Mouse (Mus musculus) CH12.LX (cell line): Measurements from ENCODE around the gene Gtf2h2. TPM values are rescaled to one million over a fixed set of nuclear protein-coding genes. Genes with fewer than 3 reads are reported as not detected.

ENCODE experiments used
- DNase-seq: peaks from one replicate; pipeline ENCODE4 v3.0.0-alpha.2; 2013; ENCODE audit errors: extremely low read depth
- H3K27ac ChIP-seq: 2 replicates; pipeline ENCODE4 v1.5.1; 2012; ENCODE audit warnings: low read depth, mild to moderate bottlenecking, control low read depth, moderate library complexity; ENCODE audit not compliant: insufficient read depth
- H3K27me3 ChIP-seq: replicated peaks from 2 replicates; pipeline ENCODE3; 2012; ENCODE audit warnings: inconsistent platforms
- H3K36me3 ChIP-seq, 2 experiments: replicated peaks in 1 of 2; 2 replicates each; pipeline versions ENCODE3 to v1.6.1; 2012; ENCODE audit warnings: inconsistent platforms in 1 of 2, low read length in 1 of 2, mild to moderate bottlenecking in 1 of 2, mixed read lengths in 1 of 2, moderate library complexity in 1 of 2; ENCODE audit not compliant: control insufficient read depth in 1 of 2, insufficient read depth in 1 of 2
- H3K4me1 ChIP-seq, 2 experiments: 2 replicates each; pipeline ENCODE4 v1.6.1; 2012; ENCODE audit warnings: inconsistent platforms in 1 of 2, moderate library complexity in 1 of 2; ENCODE audit not compliant: insufficient read depth in 2 of 2, control insufficient read depth in 1 of 2
- H3K4me2 ChIP-seq: 2 replicates; pipeline ENCODE4 v1.6.1; 2012; ENCODE audit warnings: low read depth, mild to moderate bottlenecking, control low read depth; ENCODE audit not compliant: poor library complexity, insufficient read depth, severe bottlenecking
- H3K4me3 ChIP-seq, 3 experiments: fragments of 150-350 bp in 1 of 3; sonication (generic) in 1 of 3; replicated peaks in 1 of 3; 2 replicates each; pipeline versions ENCODE3 to v1.5.1; 2011 to 2012; ENCODE audit warnings: low read depth in 2 of 3, low read length in 2 of 3, mild to moderate bottlenecking in 2 of 3, moderate library complexity in 2 of 3, control low read depth in 1 of 3, improper control_type of control experiment in 1 of 3, inconsistent platforms in 1 of 3, mixed read lengths in 1 of 3; ENCODE audit not compliant: poor library complexity in 1 of 3
- H3K79me2 ChIP-seq: replicated peaks from 2 replicates; pipeline ENCODE4 v1.6.1; 2012; ENCODE audit warnings: mild to moderate bottlenecking, moderate library complexity; ENCODE audit not compliant: control insufficient read depth, poor library complexity, insufficient read depth, severe bottlenecking; ENCODE audit errors: extremely low read depth
- H3K9ac ChIP-seq: 2 replicates; pipeline ENCODE4 v1.6.1; 2012; ENCODE audit warnings: low read depth, mild to moderate bottlenecking, control low read depth, moderate library complexity; ENCODE audit not compliant: insufficient read depth
- H3K9me3 ChIP-seq: replicated peaks from 2 replicates; pipeline ENCODE3; 2012; ENCODE audit warnings: low read length, inconsistent platforms, mixed read lengths
- BHLHE40 ChIP-seq: IDR thresholded peaks from 2 replicates; pipeline ENCODE4 v1.6.1; 2011; ENCODE audit warnings: mild to moderate bottlenecking, low read depth, low read length, improper control_type of control experiment
- CHD1 ChIP-seq: IDR thresholded peaks from 2 replicates; pipeline ENCODE4 v1.6.1; 2012; ENCODE audit warnings: low read depth, low read length, improper control_type of control experiment, inconsistent platforms
- CHD2 ChIP-seq: IDR thresholded peaks from 2 replicates; pipeline ENCODE4 v1.6.1; 2011; ENCODE audit warnings: low read length, improper control_type of control experiment
- CTCF ChIP-seq, 2 experiments: IDR thresholded peaks in 1 of 2; conservative IDR thresholded peaks in 1 of 2; 2 replicates each; pipeline ENCODE4 v1.5.1; 2011 to 2012; ENCODE audit warnings: low read depth in 2 of 2, low read length in 2 of 2, improper control_type of control experiment in 1 of 2, inconsistent platforms in 1 of 2, mild to moderate bottlenecking in 1 of 2, moderate library complexity in 1 of 2
- E2F4 ChIP-seq: IDR thresholded peaks from 2 replicates; pipeline ENCODE4 v1.6.1; 2011; ENCODE audit warnings: low read depth, low read length, improper control_type of control experiment; ENCODE audit not compliant: insufficient replicate concordance
- ELF1 ChIP-seq: IDR thresholded peaks from 2 replicates; pipeline ENCODE4 v1.6.1; 2014; ENCODE audit warnings: low read depth, mild to moderate bottlenecking, inconsistent platforms, low read length, improper control_type of control experiment
- EP300 ChIP-seq: IDR thresholded peaks from 2 replicates; pipeline ENCODE4 v1.6.1; 2011; ENCODE audit warnings: low read length, improper control_type of control experiment
- ETS1 ChIP-seq: conservative IDR thresholded peaks from 2 replicates; pipeline ENCODE4 v1.6.1; 2012; ENCODE audit warnings: low read depth, mild to moderate bottlenecking, inconsistent platforms, low read length, improper control_type of control experiment, moderate library complexity
- GABPA ChIP-seq: IDR thresholded peaks from 2 replicates; pipeline ENCODE4 v1.6.1; 2012; ENCODE audit warnings: low read depth, low read length, improper control_type of control experiment, inconsistent platforms; ENCODE audit not compliant: insufficient replicate concordance
- HCFC1 ChIP-seq: IDR thresholded peaks from 2 replicates; pipeline ENCODE4 v1.6.1; 2012; ENCODE audit warnings: low read depth, mild to moderate bottlenecking, inconsistent platforms, low read length, improper control_type of control experiment
- IRF4 ChIP-seq: IDR thresholded peaks from 2 replicates; pipeline ENCODE4 v1.6.1; 2014; ENCODE audit warnings: low read depth, mild to moderate bottlenecking, inconsistent platforms, low read length, improper control_type of control experiment
- JUN ChIP-seq: IDR thresholded peaks from 2 replicates; pipeline ENCODE4 v1.6.1; 2011; ENCODE audit warnings: low read depth, mild to moderate bottlenecking, low read length, improper control_type of control experiment, moderate library complexity; ENCODE audit not compliant: insufficient read depth
- JUND ChIP-seq: conservative IDR thresholded peaks from 2 replicates; pipeline ENCODE4 v1.6.1; 2011; ENCODE audit warnings: low read depth, low read length, improper control_type of control experiment
- KAT2A ChIP-seq: IDR thresholded peaks from 2 replicates; pipeline ENCODE4 v1.6.1; 2012; ENCODE audit warnings: low read length, improper control_type of control experiment, inconsistent platforms; ENCODE audit not compliant: insufficient replicate concordance
- MAFK ChIP-seq: IDR thresholded peaks from 2 replicates; pipeline ENCODE4 v1.6.1; 2011; ENCODE audit warnings: low read length, improper control_type of control experiment; ENCODE audit not compliant: insufficient replicate concordance
- MAX ChIP-seq: IDR thresholded peaks from 2 replicates; pipeline ENCODE4 v1.6.1; 2011; ENCODE audit warnings: low read length, improper control_type of control experiment
- MAZ ChIP-seq: IDR thresholded peaks from 2 replicates; pipeline ENCODE4 v1.6.1; 2012; ENCODE audit warnings: low read depth, mild to moderate bottlenecking, inconsistent platforms, low read length, improper control_type of control experiment, moderate library complexity
- MEF2A ChIP-seq: IDR thresholded peaks from 2 replicates; pipeline ENCODE4 v1.6.1; 2014; ENCODE audit warnings: low read depth, mild to moderate bottlenecking, inconsistent platforms, low read length, improper control_type of control experiment, borderline replicate concordance
- MXI1 ChIP-seq: IDR thresholded peaks from 2 replicates; pipeline ENCODE4 v1.6.1; 2011; ENCODE audit warnings: mild to moderate bottlenecking, low read depth, low read length, improper control_type of control experiment
- MYC ChIP-seq: IDR thresholded peaks from 2 replicates; pipeline ENCODE4 v1.6.1; 2011; ENCODE audit warnings: low read depth, mild to moderate bottlenecking, improper control_type of control experiment, low read length
- NELFE ChIP-seq: IDR thresholded peaks from 2 replicates; pipeline ENCODE4 v1.6.1; 2011; ENCODE audit warnings: low read depth, low read length, improper control_type of control experiment
- NRF1 ChIP-seq: IDR thresholded peaks from 2 replicates; pipeline ENCODE4 v1.6.1; 2014; ENCODE audit warnings: low read depth, mild to moderate bottlenecking, inconsistent platforms, low read length, improper control_type of control experiment, moderate library complexity
- PAX5 ChIP-seq: IDR thresholded peaks from 2 replicates; pipeline ENCODE4 v1.6.1; 2012; ENCODE audit warnings: low read length, inconsistent platforms, mixed read lengths
- POLR2A ChIP-seq: IDR thresholded peaks from 2 replicates; pipeline ENCODE4 v1.6.1; 2011; ENCODE audit warnings: low read depth, mild to moderate bottlenecking, improper control_type of control experiment, low read length
- POLR2AphosphoS2 ChIP-seq: IDR thresholded peaks from 2 replicates; pipeline ENCODE4 v1.6.1; 2011; ENCODE audit warnings: low read depth, low read length, improper control_type of control experiment
- RAD21 ChIP-seq: IDR thresholded peaks from 2 replicates; pipeline ENCODE4 v1.6.1; 2011; ENCODE audit warnings: low read depth, mild to moderate bottlenecking, low read length, improper control_type of control experiment, moderate library complexity
- RCOR1 ChIP-seq: conservative IDR thresholded peaks from 2 replicates; pipeline ENCODE4 v1.6.1; 2012; ENCODE audit warnings: low read depth, mild to moderate bottlenecking, inconsistent platforms, low read length, improper control_type of control experiment
- SIN3A ChIP-seq: IDR thresholded peaks from 2 replicates; pipeline ENCODE4 v1.6.1; 2012; ENCODE audit warnings: low read length, improper control_type of control experiment, inconsistent platforms
- SMC3 ChIP-seq: IDR thresholded peaks from 2 replicates; pipeline ENCODE4 v1.6.1; 2011; ENCODE audit warnings: low read depth, low read length, improper control_type of control experiment
- TBP ChIP-seq: conservative IDR thresholded peaks from 2 replicates; pipeline ENCODE4 v1.6.1; 2011; ENCODE audit warnings: low read depth, low read length, improper control_type of control experiment
- TCF12 ChIP-seq: IDR thresholded peaks from 2 replicates; pipeline ENCODE4 v1.6.1; 2014; ENCODE audit warnings: low read depth, mild to moderate bottlenecking, inconsistent platforms, low read length, improper control_type of control experiment
- UBTF ChIP-seq: IDR thresholded peaks from 2 replicates; pipeline ENCODE4 v1.6.1; 2012; ENCODE audit warnings: low read depth, mild to moderate bottlenecking, inconsistent platforms, low read length, improper control_type of control experiment, moderate library complexity
- USF1 ChIP-seq: IDR thresholded peaks from 2 replicates; pipeline ENCODE4 v1.6.1; 2014; ENCODE audit warnings: low read depth, mild to moderate bottlenecking, inconsistent platforms, low read length, improper control_type of control experiment
- USF2 ChIP-seq: conservative IDR thresholded peaks from 2 replicates; pipeline ENCODE4 v1.6.1; 2011; ENCODE audit warnings: low read depth, low read length, improper control_type of control experiment
- ZC3H11A ChIP-seq: IDR thresholded peaks from 2 replicates; pipeline ENCODE4 v1.6.1; 2012; ENCODE audit warnings: low read depth, mild to moderate bottlenecking, inconsistent platforms, low read length, improper control_type of control experiment
- ZKSCAN1 ChIP-seq: IDR thresholded peaks from 2 replicates; pipeline ENCODE4 v1.6.1; 2012; ENCODE audit warnings: low read depth, inconsistent platforms, low read length, improper control_type of control experiment, borderline replicate concordance
- ZMIZ1 ChIP-seq: IDR thresholded peaks from 2 replicates; pipeline ENCODE4 v1.6.1; 2012; ENCODE audit warnings: low read depth, mild to moderate bottlenecking, inconsistent platforms, low read length, improper control_type of control experiment
- ZNF384 ChIP-seq: IDR thresholded peaks from 2 replicates; pipeline ENCODE4 v1.6.1; 2012; ENCODE audit warnings: low read depth, low read length, improper control_type of control experiment, inconsistent platforms
- dilution Hi-C: fragments of 300-500 bp; cut with MboI; formaldehyde crosslinking; loops from 2 replicates; pipeline ENCODE4 v1.14.3; 2020; ENCODE audit warnings: low sequenced_read_pairs; ENCODE audit not compliant: extremely low pct_unique_long_range_greater_than_20kb, extremely low pct_ligation_motif_present
- in situ Hi-C: fragments of 300-500 bp; cut with MboI; formaldehyde crosslinking; loops from 3 replicates; pipeline ENCODE4 v1.14.3; 2019; ENCODE audit warnings: low sequenced_read_pairs, low pct_ligation_motif_present, low pct_unique_long_range_greater_than_20kb, mixed read lengths
- polyA plus RNA-seq: library from polyadenylated mRNA; unstranded; fragments of >175 nt; gene quantifications from 2 replicates; pipeline ENCODE4 v1.2.1, GENCODE M21; 2012; ENCODE audit warnings: low read depth; ENCODE audit not compliant: insufficient read length
- total RNA-seq, 2 experiments: library from RNA; depleted of rRNA; stranded (reverse); fragments of 300-350 nt in 1 of 2; fragments of >200 nt in 1 of 2; gene quantifications; 2 replicates each; pipeline ENCODE4 v1.2.3; 2012 to 2014

Gtf2h2 gene
- total RNA-seq (2012; rRNA removed) (34.0 and 43.7 TPM in 2 replicates), total RNA-seq (2014; rRNA removed) (87.8 and 89.2 TPM in 2 replicates), polyA plus RNA-seq (90.1 and 106 TPM in 2 replicates)

- H3K9ac ChIP-seq: peak within 1 kb of the TSS; percentile 66
- peak within 1 kb of the TSS; percentile 79 for H3K4me2 ChIP-seq
- H3K9me3 ChIP-seq: no peaks in the 10 kb centered on the region
- in situ Hi-C loops: no loop called here
- H3K79me2 ChIP-seq: peaks cover 23% of the 10 kb centered on the region
- peaks cover 7 to 24% of the 10 kb centered on the region in 2 experiments for H3K4me1 ChIP-seq
- peak; percentile 39; the same call in 1 of the 2 replicates for TF ChIP-seq ZC3H11A
- TF ChIP-seq UBTF: no peak
- peak; percentile 92 for TF ChIP-seq SMC3
- peak; percentile 78 for TF ChIP-seq ELF1
- peak; percentile 68 for TF ChIP-seq RAD21
- TF ChIP-seq MAFK: no peak
- peak; percentile 78 for TF ChIP-seq NELFE
- peak; percentile 88 for TF ChIP-seq MAZ
- TF ChIP-seq PAX5: no peak
- no peak for TF ChIP-seq EP300
- no peak for TF ChIP-seq POLR2AphosphoS2
- TF ChIP-seq NRF1: peak; percentile 55; the same call in 1 of the 2 replicates
- TF ChIP-seq KAT2A: peak; percentile 78; the same call in 1 of the 2 replicates
- TF ChIP-seq MXI1: peak; percentile 59; the same call in 1 of the 2 replicates
- TF ChIP-seq RCOR1: peak; percentile 73; the same call in 1 of the 2 replicates
- TF ChIP-seq MYC: peak; percentile 0; the same call in 1 of the 2 replicates
- no peak for TF ChIP-seq ZKSCAN1
- no peak; the same call in 1 of the 2 replicates for TF ChIP-seq ZMIZ1
- TF ChIP-seq ZNF384: peak; percentile 87
- peak; percentile 88 for TF ChIP-seq HCFC1
- peak; percentile 88 for TF ChIP-seq SIN3A
- TF ChIP-seq TCF12: peak; percentile 72
- TF ChIP-seq MAX: peak; percentile 41; the same call in 1 of the 2 replicates
- TF ChIP-seq GABPA: no peak; the same call in 1 of the 2 replicates
- TF ChIP-seq USF1: no peak; the same call in 1 of the 2 replicates
- no peak for TF ChIP-seq E2F4
- TF ChIP-seq BHLHE40: peak; percentile 31; the same call in 1 of the 2 replicates
- TF ChIP-seq MEF2A: peak; percentile 79
- peak; percentile 58 to 93 for TF ChIP-seq CTCF (conservative IDR thresholded peaks at IDR 0.05 in 1 of 2, IDR thresholded peaks at IDR 0.05 in 1 of 2; ENCODE audit: low read depth in 2 of 2, low read length in 2 of 2)
- peak; percentile 59; the same call in 1 of the 2 replicates for TF ChIP-seq CHD2
- no peak for TF ChIP-seq USF2
- TF ChIP-seq IRF4: peak; percentile 74
- peak; percentile 70; the same call in 1 of the 2 replicates for TF ChIP-seq POLR2A
- TF ChIP-seq ETS1: 0 out of 2 replicates have a peak, but pooled peaks have one; percentile 29
- TF ChIP-seq CHD1: no peak
- no peak for TF ChIP-seq JUN
- no peak for TF ChIP-seq TBP
- no peak for TF ChIP-seq JUND
- dilution Hi-C loops: no loop called here
- peak within 1 kb of the TSS; percentile 56 to 96 (median 93) for H3K4me3 ChIP-seq
- 0 out of 2 replicates have a peak within 1 kb of the TSS, but pooled peaks have one; percentile 26 for H3K27ac ChIP-seq
- H3K36me3 ChIP-seq: peaks cover 8 to 27% of the 10 kb centered on the region in 2 experiments
- peak; percentile 83 for DNase-seq
- H3K27me3 ChIP-seq: no peaks in the 10 kb centered on the region
These were observed at the start of gene Gtf2h2 for GRCm38 (mm10) chr13:100492061-100492787. Gene Gtf2h2 (minus strand): TSS chr13:100492579.
